Mouse (Mus musculus) heart, postnatal 36 days (tissue): ENCODE data around the gene Hlcs. TPM values are rescaled to one million over a fixed set of nuclear protein-coding genes. Genes with fewer than 3 reads are reported as not detected.

Experiments
- DNase-seq, 2 experiments: peaks; one replicate each; pipeline ENCODE4 v3.0.0; 2021 to 2022
- intact Hi-C: fragments of 180-260 bp; cut with DNase I; formaldehyde crosslinking; loops from one replicate; pipeline ENCODE4 v1.15.1; 2025
- total RNA-seq, 2 experiments: library from RNA; stranded (reverse); gene quantifications; 2 replicates each; pipeline ENCODE4 v1.2.3; 2021

Hlcs gene
- total RNA-seq, 2 experiments from 2014 or later = 4.8 to 6.7 TPM

DNA sequence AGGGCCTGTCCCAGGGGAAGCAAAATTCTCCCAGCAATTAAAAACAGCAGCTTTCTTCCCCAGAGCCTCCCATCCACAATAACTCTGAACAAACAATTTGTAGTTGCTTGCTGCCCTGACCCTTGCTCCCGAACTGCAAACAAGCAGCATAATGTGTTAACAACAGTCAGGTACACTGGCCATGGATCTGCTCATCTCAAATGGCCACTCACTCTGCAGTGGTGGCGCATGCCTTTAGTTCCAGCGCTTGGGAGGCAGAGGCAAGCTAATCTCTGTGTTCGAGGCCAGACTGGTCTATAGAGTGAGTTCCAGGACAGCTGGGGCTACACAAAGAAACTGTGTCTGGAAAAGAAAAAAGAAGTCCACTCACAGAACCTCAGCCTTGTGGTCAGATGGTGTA, 22.2 kb downstream of the Hlcs start:
- intact Hi-C loops = no loop called here
- DNase-seq = no peak

DNA sequence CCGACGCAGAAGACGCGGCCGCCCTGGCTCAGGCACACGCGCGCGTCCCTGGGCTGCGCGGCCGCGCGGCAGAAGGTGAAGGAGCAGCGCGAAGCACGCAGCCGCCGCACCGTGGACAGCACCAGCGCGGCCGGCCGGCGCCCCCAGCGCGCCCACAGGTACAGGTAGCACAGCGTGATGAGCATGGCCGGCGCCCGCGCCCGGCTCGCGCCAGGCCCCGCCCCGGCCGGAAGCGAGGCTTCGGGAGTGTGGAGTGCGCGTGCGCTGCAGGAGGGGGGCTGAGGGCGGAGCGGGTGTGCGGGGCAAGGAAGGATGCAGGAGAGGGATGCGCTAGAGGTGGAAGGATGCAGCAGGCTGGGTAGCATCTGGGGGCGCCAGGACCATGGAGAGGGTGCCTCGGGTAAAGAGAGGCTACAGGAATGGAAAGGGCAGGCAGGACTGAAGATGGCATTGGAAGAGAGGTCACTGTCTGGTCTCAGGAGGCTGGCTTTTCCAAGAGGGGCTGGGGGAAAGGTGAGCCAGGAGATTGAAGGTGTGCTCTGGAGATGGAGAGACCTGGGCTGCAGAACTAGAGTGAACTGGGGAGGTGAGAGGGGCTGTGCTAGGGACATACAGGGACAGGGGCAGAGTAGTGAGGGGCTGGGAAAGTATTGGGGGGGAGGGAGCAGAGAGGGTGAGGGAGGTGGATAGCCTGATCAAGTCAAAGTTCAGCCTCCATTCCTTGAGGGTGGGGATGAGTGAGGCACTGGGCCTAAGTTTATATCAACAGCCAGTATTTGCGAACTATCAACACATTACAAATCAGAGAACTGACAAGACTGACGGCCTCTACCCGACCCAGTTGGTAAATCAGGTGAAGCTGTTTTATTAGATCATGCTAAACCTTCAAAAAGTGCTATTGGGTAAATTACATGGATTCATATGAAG, 23.0 kb downstream of the Hlcs start:
- intact Hi-C loops = no loop called here
- DNase-seq = peak; percentile 80 to 81

DNA sequence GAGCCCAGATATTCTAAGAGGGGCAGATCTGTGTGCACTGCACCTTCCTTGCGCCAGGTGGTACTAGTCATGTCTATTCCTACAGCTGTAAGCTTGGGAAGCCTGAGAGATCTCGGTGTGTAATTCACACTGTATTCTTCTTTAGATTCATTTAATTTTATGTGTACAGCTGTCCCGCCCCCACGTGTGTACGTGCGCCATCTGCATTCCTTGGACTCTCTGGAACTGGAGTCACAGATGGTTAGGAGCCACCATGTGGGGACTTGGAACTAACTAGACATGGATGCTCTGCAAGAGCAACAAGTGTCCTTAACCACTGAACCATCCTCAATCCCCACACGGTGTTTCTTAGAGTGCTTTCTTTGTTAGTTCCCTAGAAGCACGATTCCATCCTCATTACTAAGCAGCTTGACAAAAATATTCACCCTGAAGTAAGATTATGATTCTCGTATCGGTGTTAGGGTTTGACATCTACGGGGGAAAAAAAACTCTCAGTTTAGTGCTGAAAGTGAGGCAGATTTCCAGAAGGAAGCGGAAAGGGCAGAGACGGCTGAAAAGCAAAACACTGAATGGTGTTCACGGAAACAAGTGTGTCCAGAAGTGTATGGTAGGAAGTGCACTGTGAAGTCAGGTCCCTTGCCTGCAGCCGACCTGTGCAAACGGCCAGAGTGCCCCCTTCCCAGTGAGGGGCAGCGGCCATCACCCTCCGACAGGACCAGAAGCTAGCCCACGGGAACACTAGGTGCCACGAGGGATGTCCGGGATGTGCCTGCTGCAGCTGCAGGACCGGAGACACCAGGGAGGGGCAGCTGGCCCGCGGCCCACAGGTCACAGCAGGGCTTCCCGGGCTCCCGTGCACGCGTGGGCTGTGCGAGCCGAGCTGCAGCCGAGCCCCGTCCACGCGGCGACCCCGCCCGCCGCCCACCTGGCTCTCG, 24.0 kb downstream of the Hlcs start:
- DNase-seq = peak; percentile 26 to 47
- intact Hi-C loops = no loop called here

DNA sequence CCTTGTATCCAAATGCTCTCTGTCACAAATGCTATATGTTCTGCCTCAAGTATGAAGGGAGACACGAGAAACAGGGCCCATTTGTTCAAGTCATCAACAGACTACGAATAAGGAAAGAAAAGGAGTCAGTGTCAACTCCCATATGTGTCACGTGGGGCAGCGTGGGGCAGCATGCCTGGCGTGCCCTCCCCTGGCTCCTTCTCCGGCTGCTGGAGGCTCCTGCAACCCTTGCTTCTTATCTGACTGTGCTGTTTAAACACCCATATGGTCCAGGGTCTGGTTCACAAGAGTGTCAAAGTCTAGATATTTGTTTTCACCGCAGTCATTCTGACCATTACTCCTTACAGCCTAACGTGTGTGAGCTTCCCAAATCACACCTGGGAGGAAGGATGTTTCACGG, 25.5 kb downstream of the Hlcs start:
- no peak for DNase-seq
- intact Hi-C loops = no loop called here

DNA sequence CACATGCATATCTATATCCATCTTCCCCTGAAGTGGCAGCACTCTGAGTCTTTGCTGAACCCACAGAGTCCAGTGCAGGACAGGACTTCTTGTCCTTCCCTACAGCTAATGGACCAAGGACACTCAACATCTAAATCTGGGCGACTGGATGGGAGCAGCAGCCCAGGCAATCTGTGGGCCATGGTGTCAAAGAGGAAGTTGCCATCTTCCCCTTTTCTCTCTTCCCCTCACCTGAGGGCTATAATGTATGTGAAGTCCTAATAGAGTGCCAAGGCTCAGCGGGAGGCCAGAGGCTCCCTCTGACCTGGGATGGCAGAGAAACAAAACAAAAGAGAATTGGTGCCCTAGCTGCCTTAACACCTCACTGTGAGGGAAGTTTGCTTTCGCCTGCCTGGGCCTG, 29.4 kb downstream of the Hlcs start:
- intact Hi-C loops = no loop called here
- no peak for DNase-seq

DNA sequence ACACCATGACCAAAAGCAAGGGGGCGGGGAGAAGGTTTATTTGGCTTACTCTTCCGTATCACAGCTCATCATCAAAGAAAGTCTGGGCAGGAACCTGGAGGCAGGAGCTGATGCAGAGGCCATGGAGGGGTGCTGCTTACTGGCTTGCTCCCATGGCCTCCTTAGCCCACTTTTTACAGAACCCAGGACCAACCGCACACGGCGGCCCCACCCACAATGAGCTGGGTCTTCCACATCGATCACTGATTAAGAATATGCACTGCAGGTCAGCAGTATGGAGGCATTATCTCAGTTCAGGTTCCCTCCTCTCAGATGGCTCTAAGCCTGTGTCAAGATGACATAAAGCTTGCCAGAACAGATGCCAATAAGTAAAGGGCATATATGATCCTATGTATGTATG, 42.5 kb downstream of the Hlcs start:
- DNase-seq = no peak
- intact Hi-C loops = no loop called here

DNA sequence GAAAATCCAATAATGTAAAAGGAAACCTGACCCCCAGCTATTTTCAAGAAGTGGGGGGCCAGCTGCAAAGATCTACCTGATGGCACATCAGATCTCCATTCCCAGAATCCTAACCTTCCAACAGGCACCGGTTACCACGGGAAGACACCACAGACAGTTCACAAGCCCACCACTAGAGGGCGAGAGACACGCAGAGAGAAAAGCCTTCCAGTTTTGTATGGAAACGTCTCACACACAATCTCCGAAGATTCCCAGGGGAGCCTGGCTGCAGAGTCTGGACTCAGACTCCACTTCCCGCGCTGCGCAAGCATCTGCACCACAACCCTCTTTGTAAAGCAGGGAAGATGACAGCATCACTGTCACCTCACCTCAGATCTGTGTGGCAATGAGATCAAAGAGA, 43.7 kb downstream of the Hlcs start:
- intact Hi-C loops = loop anchor here (1.0 to 5.0 kb wide), 3 partner anchors 44 to 163 kb away; partner anchors contain the start of gene Hlcs
- DNase-seq = peak; percentile 88 to 91

DNA sequence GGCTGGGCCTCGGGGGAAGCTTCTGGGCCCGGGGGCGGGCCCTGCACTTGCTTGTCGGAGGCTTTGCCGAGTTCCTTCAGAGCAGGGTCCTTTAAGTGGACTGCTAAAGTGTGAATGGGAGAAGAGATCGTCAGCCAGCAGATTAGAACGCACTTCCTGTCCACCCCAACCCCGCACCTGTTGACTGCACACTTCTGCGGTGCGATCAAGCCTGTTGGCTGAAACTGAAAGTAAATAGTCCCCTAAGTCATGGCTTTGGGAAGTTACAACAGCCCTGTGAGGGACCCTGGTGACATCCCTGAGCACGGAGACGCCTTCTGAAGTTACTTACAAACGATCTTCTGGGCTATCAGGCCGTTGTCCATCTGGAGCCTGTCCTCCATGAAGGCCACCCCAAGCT, 45.2 kb downstream of the Hlcs start:
- intact Hi-C loops = loop anchor here (5.0 kb wide), 1 partner anchor 164 kb away; no protein-coding TSS in a partner anchor
- DNase-seq = no peak

DNA sequence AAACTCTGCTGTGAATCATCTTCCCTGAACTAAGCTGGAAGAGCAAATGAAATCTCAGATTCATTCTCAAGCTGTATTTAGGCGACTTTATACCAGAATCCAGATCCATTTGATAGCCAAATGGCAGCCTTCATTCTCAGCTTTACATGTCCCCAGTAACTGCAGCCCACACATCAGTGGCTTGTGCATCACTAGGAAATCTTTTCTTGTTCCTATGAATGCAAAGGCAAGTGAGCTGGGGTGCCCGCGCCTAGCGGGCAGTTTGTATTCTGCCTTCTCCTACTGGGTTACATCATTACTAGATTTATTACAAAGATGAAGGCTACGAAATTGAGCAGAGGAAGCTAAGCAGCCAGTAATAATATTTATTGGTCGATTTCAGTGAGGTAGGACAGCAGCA, 48.8 kb downstream of the Hlcs start:
- intact Hi-C loops = loop anchor here (5.0 kb wide), 1 partner anchor 168 kb away; no protein-coding TSS in a partner anchor
- DNase-seq = no peak

DNA sequence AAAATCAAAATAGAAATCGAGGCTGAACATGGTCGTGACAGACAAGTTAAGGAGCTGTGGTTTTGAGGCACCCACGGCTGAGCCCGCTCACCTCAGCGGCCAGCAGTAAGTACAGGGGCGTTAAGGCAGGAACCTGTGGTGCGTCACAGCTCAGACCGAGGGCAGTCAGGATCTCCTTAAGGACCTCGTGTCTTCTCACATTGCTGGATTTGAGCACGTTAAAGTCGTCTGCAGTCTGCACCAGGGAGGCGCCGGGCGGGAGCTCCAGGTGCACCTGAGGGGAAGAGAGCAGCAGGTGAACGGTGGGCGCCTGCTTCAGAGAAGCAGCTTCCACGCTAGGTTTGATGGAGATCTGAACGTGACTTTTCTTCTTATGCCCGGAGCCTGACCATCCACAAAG, 50.9 kb downstream of the Hlcs start:
- DNase-seq = no peak
- intact Hi-C loops = no loop called here

DNA sequence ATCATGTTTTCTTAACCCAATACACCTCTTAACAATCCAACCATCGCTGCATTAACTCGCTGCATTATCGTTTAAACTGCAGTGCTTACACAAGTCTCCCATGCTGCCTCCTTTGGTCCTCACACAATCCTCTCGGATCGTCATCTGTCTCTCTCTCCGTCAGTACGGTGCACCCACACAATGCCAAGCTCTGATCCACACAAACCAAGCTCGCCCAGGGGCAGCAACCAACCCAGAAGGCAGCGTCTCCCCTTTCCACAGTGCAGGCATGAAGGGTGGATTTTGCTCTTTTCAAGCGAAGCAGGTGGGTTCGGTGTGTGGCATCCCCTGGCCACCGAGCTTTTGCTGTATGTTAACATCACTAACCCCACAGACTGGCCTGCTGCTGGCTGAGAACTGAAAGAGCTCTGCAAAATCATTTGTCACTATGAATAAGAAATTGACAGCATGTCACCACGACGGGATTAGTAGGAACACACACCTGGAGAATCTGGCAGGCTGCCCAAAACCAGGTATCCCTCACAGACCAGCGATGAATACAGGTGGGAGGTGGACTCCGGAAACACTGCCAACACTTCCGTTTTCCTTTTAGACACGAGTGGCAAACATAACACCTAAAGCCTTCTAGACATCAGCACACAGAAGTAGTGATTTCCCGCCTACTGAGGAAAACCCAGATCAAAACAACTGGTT, 52.3 kb downstream of the Hlcs start:
- intact Hi-C loops = no loop called here
- no peak for DNase-seq

DNA sequence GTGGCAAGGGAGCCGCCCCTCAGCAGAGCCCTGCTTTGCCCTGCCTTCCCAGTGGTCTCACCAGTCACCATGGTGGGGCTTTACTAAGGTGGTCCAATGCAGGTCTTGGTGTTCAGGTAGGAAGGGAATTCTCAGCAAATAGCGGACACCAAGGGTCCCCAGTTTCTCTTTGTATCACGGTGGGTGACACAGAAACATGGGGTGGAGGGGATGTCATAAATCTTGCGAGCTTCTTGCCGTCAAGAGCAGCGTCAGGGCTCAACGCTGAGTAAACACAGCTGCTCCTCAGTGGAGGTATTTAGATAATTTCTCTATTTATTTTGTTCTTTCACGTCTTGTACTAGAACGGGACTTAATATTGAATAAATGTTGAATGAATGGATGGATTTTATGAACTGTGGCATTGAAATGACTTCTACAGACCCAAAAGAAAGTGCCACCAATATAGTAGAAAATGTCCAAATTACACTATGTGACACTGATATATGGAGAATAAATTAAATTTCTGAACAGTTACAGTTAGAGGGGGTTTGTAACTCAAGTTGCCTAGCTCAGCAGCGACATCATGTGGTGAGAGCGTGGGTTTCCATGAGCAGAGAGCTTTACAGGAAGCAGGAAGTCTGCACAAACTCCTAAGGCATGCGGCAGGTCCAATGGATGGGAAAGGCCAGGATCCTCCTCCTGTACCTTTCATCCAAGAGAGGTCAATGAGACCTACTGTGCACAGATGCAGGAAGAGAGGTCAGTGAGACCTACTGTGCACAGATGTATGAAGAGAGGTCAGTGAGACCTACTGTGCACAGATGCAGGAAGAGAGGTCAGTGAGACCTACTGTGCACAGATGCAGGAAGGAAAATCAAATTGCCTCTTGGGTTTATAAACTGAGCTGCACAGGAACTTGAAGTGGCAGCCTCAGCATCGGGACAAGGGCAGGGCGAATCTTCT, 54.7 kb downstream of the Hlcs start:
- intact Hi-C loops = loop anchor here (1.0 kb wide), 2 partner anchors 220 to 320 kb away; no protein-coding TSS in a partner anchor

DNA sequence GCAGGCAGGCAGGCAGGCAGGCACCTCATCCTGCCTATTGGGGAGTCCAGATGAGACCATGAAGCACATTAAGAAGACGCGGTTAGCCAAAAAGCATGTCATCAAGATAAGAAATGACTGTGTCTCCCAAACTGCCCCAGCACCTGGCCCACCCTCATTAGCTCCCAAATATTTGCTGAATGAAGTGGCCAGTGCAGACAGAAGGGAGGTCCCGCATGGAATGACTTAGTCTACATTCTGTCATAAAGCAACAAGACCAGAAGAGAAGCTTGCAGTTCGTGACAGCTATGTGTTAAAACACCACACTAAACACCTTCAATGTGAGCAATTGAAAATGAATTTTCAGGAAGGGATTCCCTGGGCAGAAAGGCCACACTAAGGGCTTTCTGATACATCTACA, 57.8 kb downstream of the Hlcs start:
- DNase-seq = no peak
- intact Hi-C loops = no loop called here

More for the DNA sequence above, 54.7 kb downstream of the Hlcs start:
- peak; percentile 76 to 81 for DNase-seq

DNA sequence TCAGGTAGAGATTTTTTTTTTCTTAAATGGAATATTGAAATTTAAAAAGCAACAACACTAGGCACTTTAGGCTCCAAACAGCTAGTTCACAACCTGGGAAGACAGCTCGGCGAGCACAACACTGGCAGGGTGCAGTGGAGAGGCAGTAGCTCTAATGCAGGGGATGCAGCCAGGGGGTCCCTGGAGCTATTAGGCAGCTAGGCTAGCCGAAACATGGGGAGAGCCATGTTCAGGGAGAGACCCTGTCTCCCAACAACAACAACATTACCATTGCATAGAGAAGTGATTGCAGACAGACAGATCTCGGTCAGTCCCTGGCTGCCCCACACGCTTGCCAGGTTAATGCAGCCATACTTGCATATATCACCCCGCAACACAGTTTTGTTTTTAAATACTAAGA, 58.3 kb downstream of the Hlcs start:
- no peak for DNase-seq
- intact Hi-C loops = no loop called here

DNA sequence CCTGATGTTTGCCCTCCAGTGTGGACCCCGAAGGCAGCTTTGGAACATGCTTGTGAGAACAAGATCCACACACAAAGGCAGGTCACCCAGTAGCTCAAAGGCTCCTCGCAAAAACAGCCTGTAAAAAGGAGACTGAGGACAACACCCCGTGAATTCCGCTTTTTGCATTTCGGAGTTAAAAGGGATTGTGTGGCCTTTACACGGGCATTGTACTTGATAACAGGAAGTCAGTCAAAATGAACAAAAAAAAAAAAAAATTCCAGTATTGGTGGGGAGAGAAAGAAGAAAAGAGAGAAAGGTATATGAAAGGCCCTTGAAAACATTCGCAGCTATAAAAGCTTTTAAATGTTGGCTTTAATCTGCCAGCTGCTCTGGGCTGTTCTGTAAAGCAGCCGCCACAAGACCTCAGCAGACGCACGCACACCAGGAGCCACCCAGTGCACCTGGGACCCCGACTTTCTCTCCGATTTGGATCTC, 58.9 kb downstream of the Hlcs start:
- no peak for DNase-seq
- intact Hi-C loops = no loop called here

DNA sequence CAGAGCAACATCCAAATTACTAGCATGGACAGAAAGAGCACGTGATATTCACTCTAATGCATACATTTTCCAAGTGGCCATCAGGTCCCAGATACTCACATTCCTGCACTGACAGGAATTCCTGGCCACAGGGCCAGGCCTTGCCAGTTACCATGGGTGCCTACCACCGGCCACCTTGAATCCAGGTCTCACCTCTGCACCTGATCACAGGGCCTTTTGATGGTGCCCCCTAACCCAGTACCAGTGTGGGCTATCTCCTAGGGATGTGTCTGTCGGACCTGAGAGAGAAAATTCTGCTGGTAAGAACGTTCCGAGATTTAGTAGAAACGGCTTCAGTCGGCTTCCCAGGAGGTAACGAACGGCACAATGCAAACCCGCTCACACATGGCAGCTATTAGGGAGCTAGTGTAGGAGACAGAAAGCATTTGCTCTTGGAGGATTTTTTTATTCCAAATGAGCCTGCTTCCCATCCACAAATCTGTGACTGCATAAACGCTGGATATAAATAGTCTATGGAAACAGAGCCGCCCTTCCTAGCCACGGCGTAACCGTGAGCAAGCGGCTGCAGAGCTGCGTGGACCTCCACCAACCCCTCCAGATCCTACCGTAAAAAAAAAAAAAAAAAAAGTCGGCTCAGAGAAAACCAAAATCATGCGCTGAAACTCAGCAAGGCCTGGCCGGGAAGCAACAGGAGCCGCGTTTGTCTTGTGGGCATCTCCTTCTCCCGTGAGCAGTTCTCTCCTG, 59.5 kb downstream of the Hlcs start:
- intact Hi-C loops = no loop called here
- DNase-seq = no peak

DNA sequence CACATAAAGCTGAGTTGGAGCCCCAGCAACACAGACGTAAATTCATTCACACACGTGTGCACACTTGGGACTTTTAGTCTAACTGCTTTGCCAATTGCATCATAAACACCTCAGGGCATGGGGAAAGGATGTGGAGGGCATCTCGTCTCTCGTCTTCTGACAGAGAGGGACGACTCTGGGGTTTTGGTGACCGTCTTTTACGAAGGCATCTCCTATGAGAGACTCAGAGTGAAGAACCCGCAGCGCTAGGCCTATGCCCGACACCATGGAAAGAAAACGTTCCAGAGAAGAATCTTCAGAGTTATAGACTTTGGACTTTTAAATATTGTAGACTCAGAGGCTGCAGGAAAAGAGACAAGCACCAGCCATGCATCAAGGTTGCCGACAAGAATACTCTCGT, 61.6 kb downstream of the Hlcs start:
- DNase-seq = no peak
- intact Hi-C loops = no loop called here

DNA sequence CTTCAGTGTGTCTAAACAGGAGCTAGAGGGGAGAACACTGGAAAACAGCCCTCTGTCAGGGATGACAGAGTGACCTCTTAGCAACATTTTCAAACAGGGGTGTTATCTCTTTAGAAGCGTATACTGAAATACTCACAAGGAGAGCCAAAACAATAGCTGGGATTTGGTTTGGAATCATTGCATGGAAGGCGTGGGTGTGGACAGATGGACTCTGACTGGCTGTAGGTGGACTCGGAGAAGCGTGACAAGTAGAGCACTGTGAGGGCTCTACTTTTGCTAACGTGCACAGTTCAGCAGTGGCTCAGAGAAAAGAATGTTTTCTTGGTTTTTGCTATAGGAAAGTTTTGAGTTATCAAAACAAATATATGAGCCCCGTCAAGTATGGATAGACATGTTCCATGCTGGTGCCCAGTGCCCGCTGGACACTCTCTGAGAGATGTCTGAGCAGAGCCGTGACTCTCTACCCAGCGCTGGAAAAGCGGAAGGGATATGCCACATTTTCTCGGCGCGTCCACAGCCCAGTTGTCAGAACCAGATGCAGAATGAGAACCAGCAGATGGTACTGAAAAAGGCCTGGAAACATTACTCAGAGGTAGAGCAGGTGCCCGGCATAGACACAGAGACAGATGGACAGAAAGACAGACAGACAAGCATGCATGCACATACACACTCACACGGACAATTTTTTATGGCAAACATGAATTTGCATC, 62.6 kb downstream of the Hlcs start:
- DNase-seq = no peak
- intact Hi-C loops = no loop called here
